Mouse (Mus musculus) ES-Bruce4 (cell line): ENCODE measurements around the gene Ssbp2. TPM values are rescaled to one million over a fixed set of nuclear protein-coding genes. Genes with fewer than 3 reads are reported as not detected.
A peak's percentile ranks its signal among the peaks of the same experiment; 100 is the strongest.

Experiments used
- H3K27ac ChIP-seq: 2 replicates; pipeline ENCODE4 v1.5.1; 2012; ENCODE audit warnings: low read length, inconsistent platforms; ENCODE audit not compliant: insufficient read depth
- H3K27me3 ChIP-seq: 2 replicates; pipeline ENCODE4 v1.6.1; 2012; ENCODE audit warnings: mild to moderate bottlenecking, low read length, inconsistent platforms; ENCODE audit not compliant: control insufficient read depth, poor library complexity, insufficient read depth, severe bottlenecking
- H3K36me3 ChIP-seq: 2 replicates; pipeline ENCODE4 v1.6.1; 2012; ENCODE audit warnings: inconsistent platforms, mild to moderate bottlenecking, low read length, moderate library complexity; ENCODE audit not compliant: control insufficient read depth, poor library complexity, insufficient read depth, severe bottlenecking
- H3K4me1 ChIP-seq: one replicate; pipeline ENCODE4 v1.8.1; 2011; ENCODE audit warnings: low read length; ENCODE audit not compliant: control insufficient read depth, insufficient read depth
- H3K4me3 ChIP-seq: 2 replicates; pipeline ENCODE4 v1.5.1; 2011; ENCODE audit warnings: low read depth, mild to moderate bottlenecking, low read length
- H3K9ac ChIP-seq: 2 replicates; pipeline ENCODE4 v1.6.1; 2012; ENCODE audit warnings: low read depth, mild to moderate bottlenecking, inconsistent platforms; ENCODE audit not compliant: poor library complexity, severe bottlenecking
- H3K9me3 ChIP-seq: replicated peaks from 2 replicates; pipeline ENCODE4 v1.6.1; 2012; ENCODE audit warnings: mild to moderate bottlenecking, low read length, inconsistent platforms; ENCODE audit not compliant: control insufficient read depth, poor library complexity, insufficient read depth, severe bottlenecking
- CTCF ChIP-seq: IDR thresholded peaks from one replicate; pipeline ENCODE4 v1.8.1; 2011; ENCODE audit warnings: low read depth, low read length
- EP300 ChIP-seq: IDR thresholded peaks from 2 replicates; pipeline ENCODE4 v1.6.1; 2011; ENCODE audit warnings: low read depth, low read length; ENCODE audit not compliant: insufficient read depth
- POLR2A ChIP-seq: IDR thresholded peaks from one replicate; pipeline ENCODE4 v1.8.1; 2011; ENCODE audit warnings: low read length; ENCODE audit not compliant: insufficient read depth
- polyA plus RNA-seq: library from polyadenylated mRNA; stranded (reverse); fragments of >200 nt; gene quantifications from 2 replicates; pipeline ENCODE4 v1.2.4, GENCODE M21; 2011; ENCODE audit warnings: low read depth; ENCODE audit not compliant: missing spikeins, insufficient read depth, insufficient read length

Ssbp2 gene
- 5.5 and 8.5 TPM in 2 replicates for polyA plus RNA-seq

DNA sequence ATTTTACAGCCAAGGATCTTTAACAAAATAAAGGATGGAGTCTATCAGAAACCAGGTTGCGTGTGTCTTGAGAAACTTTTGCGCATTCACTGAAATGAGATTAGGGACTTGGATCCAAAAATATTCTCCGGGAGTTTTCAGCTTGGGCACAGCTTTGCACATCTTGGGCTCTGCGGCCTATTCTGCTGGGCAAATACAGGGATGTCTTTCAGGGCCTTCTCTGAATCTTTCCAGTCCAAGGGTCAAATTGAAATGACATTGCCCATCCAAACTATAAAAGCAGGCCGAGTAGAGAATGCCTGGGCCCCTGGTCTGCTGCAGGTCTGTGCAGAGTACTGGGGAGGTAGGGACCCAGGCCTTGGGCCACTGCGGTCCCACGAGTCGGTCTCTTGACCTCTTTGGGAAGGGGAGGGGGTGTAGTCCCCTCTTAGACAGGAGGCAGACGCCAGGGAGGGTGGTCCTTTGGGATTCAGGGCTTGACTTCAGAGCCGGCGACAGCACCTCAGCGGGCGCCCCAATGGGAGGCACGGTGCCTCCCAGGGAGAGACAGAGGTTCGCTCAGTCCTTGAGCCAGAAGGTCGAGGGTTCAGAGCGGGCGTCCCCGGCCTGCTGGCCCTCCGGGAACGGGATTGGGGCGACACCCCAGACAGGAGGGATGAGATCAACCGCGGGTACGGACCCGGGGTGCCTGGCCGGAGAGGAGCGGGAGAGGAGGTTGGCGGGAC lies at the start of gene Ssbp2:
Gene Ssbp2 (plus strand): TSS at position 388 of the 725 bp plus-strand sequence.
- peak within 1 kb of the TSS; percentile 96 for H3K9ac ChIP-seq
- no peak within 1 kb of the TSS for H3K27ac ChIP-seq
- H3K4me3 ChIP-seq = peak within 1 kb of the TSS; percentile 67
- TF ChIP-seq CTCF (no peak), POLR2A (no peak), EP300 (no peak)
- H3K9me3 ChIP-seq = no peaks in the 10 kb centered on the region
- peaks cover 5% of the 10 kb centered on the region for H3K27me3 ChIP-seq
- H3K4me1 ChIP-seq = no peaks in the 10 kb centered on the region
- no peaks in the 10 kb centered on the region for H3K36me3 ChIP-seq

DNA sequence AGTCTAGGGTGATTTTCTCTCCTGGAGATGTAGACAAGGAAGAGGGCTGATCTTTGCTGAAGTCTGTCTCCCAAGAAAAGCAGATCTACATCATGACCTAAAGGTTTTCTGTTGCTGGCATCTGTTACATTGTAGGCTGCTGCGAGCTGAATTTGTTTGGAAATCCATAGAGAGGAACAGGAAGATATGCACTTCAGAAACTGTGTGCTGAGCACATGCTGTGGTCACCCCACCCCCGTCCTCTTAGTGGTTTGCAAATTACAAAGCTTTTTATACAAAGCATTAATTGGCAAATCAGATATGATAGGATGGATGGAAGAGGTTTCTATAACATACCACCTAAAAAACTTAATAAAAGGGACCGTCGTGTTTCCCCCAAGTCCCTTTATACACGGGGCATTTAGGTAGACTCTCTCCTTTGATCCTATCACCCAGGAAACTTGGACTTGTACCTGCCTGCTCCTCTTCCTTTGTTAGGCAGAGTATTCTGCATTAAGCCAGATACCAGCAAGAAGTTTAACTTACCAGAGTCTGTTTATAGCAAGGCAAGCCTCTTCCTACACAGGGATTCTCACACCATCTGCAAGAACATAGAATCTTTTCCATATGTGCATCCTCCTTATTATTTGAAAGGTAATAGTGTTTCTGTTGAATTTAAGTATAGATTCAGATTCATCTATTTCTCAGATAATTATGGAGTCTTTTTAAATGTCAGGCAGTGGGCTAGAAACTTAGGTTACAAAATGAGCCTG lies 46.2 kb upstream of the Ssbp2 start:
- no peak overlapping the region for H3K4me3 ChIP-seq

DNA sequence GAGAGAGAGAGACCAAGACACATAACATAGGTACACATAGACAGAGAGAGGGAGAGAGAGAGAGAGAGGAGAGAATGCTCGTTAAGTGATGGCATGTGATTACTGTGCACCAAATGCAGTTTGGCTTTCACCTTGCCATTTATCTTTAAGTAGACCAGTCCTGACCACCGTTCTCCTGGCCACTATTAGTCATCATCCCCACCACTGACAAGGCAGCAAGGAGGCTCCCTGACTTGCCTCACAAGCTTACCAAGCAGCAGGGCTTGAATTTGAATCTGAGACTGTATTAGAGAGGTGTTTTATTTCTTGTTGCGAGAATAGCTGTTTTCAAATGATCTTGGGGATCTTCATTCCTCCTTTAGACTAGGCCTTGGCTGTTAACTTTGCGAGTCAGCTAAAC lies 44.2 kb upstream of the Ssbp2 start:
- Histone ChIP-seq H3K27me3 (no peaks in the 10 kb centered on the region; the same call in 1 of the 2 replicates), H3K9me3 (no peaks in the 10 kb centered on the region), H3K4me1 (no peaks in the 10 kb centered on the region), H3K27ac (no peak overlapping the region), H3K36me3 (no peaks in the 10 kb centered on the region), H3K4me3 (no peak overlapping the region), H3K9ac (no peak overlapping the region)
- TF ChIP-seq CTCF (no peak), POLR2A (no peak), EP300 (no peak)

More for the DNA sequence above, 46.2 kb upstream of the Ssbp2 start:
- Histone ChIP-seq H3K36me3 (no peaks in the 10 kb centered on the region), H3K27me3 (no peaks in the 10 kb centered on the region; the same call in 1 of the 2 replicates), H3K4me1 (no peaks in the 10 kb centered on the region), H3K9me3 (no peaks in the 10 kb centered on the region), H3K9ac (no peak overlapping the region), H3K27ac (no peak overlapping the region)
- TF ChIP-seq EP300 (no peak), POLR2A (no peak), CTCF (no peak)

DNA sequence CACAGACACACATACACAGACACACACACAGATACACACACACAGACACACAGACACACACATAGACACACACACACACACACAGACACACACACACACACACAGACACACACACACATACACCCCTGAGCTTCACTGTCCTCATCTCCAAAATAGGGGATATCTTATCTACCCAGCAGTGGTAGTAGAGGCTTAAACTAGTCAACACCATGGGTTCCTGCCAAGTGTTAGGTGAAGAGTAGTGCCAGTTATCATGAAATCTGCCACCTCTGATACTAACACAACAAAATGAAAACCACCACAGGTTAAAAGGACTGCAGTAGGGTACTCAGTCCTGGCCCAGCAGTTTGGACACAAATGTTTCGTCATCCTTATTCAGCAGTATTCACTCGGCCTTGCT lies 43.4 kb upstream of the Ssbp2 start:
- Histone ChIP-seq H3K36me3 (no peaks in the 10 kb centered on the region), H3K9ac (no peak overlapping the region), H3K27ac (no peak overlapping the region), H3K4me1 (no peaks in the 10 kb centered on the region), H3K9me3 (no peaks in the 10 kb centered on the region), H3K4me3 (no peak overlapping the region), H3K27me3 (no peaks in the 10 kb centered on the region; the same call in 1 of the 2 replicates)
- TF ChIP-seq POLR2A = no peak
- no peak for TF ChIP-seq EP300
- TF ChIP-seq CTCF = no peak

DNA sequence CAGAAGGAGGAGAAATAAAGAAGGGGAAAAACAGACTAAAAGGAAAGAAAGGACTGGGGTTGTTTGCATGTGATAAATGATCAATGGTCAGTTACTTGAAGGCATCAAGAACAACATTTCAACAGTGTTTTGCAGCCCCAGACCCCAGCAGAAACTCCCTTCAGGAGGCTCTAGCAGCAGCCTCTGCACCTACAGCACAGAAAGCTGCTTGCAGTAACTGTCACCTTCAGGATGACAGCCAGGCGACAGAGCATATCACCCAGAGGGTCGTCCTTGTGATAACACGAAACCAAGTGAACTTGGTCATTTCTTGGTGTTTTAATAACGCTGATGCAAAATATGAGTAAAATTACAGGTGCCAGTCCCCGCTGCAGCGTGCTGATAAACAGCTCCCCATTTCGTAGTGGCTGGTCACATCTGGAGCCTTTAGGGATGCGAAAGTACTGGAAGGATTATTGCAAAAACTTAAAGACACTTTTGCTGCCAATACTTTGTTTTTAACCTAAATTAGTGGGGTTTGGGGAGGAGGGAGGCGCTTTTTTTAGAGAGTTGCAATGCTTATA lies 38.6 kb upstream of the Ssbp2 start:
- Histone ChIP-seq H3K36me3 (no peaks in the 10 kb centered on the region), H3K27me3 (no peaks in the 10 kb centered on the region), H3K27ac (no peak overlapping the region), H3K4me3 (no peak overlapping the region), H3K4me1 (no peaks in the 10 kb centered on the region), H3K9ac (no peak overlapping the region), H3K9me3 (no peaks in the 10 kb centered on the region)
- TF ChIP-seq CTCF = no peak
- no peak for TF ChIP-seq POLR2A
- no peak for TF ChIP-seq EP300

DNA sequence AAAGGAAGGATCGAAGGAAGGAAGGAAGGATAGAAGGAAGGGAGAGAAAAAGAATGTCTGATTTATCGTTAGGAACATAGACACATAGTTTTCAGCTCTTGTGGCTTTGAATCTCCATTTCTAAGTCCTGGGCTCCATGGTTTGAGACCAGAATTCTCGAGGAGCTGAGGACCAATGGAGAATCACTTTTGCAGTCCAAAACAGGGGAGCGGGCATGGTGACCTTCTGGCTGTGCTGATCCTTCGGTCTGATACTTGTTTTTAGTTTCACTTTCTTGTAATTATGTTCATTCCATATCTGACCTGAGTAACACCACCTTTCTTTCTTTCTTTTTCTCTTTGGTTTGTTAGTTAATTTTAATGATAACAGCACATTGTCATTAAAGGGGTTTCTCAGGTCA lies 29.2 kb upstream of the Ssbp2 start:
- H3K27me3 ChIP-seq = no peaks in the 10 kb centered on the region
- peaks cover 1% of the 10 kb centered on the region for H3K4me1 ChIP-seq
- no peak overlapping the region for H3K4me3 ChIP-seq
- TF ChIP-seq CTCF (no peak), EP300 (no peak), POLR2A (no peak)
- no peaks in the 10 kb centered on the region for H3K36me3 ChIP-seq
- H3K9me3 ChIP-seq = no peaks in the 10 kb centered on the region
- H3K27ac ChIP-seq = no peak overlapping the region
- H3K9ac ChIP-seq = no peak overlapping the region
